Mouse (Mus musculus) Patski (cell line): ENCODE measurements around the gene Rgs11. TPM values are rescaled to one million over a fixed set of nuclear protein-coding genes. Genes with fewer than 3 reads are reported as not detected.

Experiments
- ATAC-seq: fragments of 100-300 bp; one replicate; pipeline ENCODE4 v1.8.0; 2021
- CTCF ChIA-PET: fragments of 350-600 bp; sonication (Branson Sonifier 250); formaldehyde crosslinking; loops from one replicate; lab custom pipeline; 2022; ENCODE audit warnings: inconsistent platforms; lab: Charles Lee
- POLR2A ChIA-PET: fragments of 350-600 bp; sonication (Branson Sonifier 250); formaldehyde crosslinking; loops from one replicate; lab custom pipeline; 2022; ENCODE audit warnings: antibody characterized with exemption, inconsistent platforms; lab: Charles Lee
- DNase-seq: peaks from one replicate; pipeline ENCODE4 v3.0.0-alpha.2; 2011; ENCODE audit warnings: low read depth, low spot score
- H3K27me3 ChIP-seq: fragments of 371-371 bp; one replicate; pipeline ENCODE4 v1.5.1; 2021
- CTCF ChIP-seq: fragments of 100-300 bp; IDR thresholded peaks from one replicate; pipeline ENCODE4 v1.5.1; 2021
- in situ Hi-C: fragments of 300-500 bp; cut with MboI; formaldehyde crosslinking; loops from 3 replicates; pipeline ENCODE4 v1.11.1; 2018; ENCODE audit warnings: low pct_unique_long_range_greater_than_20kb, mixed read lengths
- polyA plus RNA-seq: library from polyadenylated mRNA; unstranded; gene quantifications from one replicate; pipeline ENCODE4 v1.2.3, GENCODE M21; 2021

Rgs11 gene
- polyA plus RNA-seq, 1 experiment from 2014 or later = 0.76 TPM

GRCm38 (mm10) chr17:26244101-26244841 is 41.5 kb downstream of the Rgs11 start, which contains the start of gene Fam234a:
Gene Fam234a, minus strand, starts transcription at chr17:26244242.
- ATAC-seq (peak; percentile 81), DNase-seq (peak; percentile 88)
- in situ Hi-C loops = loop anchor here (5.0 kb wide), 1 partner anchor 122 kb away; the partner anchor contains the start of gene Mrpl28
- CTCF ChIA-PET = interaction anchor here (0.9 to 2.1 kb wide), 9 partner anchors 8 to 208 kb away, joined by 3 to 8 read pairs (median 4); partner anchors contain the start of gene Luc7l
- POLR2A ChIA-PET = interaction anchor here (0.7 kb wide), 1 partner anchor 116 kb away, joined by 3 read pairs; no protein-coding TSS in a partner anchor
- no peak for TF ChIP-seq CTCF
- no peaks in the 10 kb centered on the region for H3K27me3 ChIP-seq

GRCm38 (mm10) chr17:26251886-26252538 is 49.3 kb downstream of the Rgs11 start:
- POLR2A ChIA-PET = interaction anchor here (0.7 kb wide), 2 partner anchors 36 to 257 kb away, joined by 3 to 4 read pairs; no protein-coding TSS in a partner anchor
- ATAC-seq (no peak), DNase-seq (no peak)
- CTCF ChIA-PET = interaction anchor here (2.1 kb wide), 1 partner anchor 9 kb away, joined by 6 read pairs; the partner anchor contains the start of gene Fam234a
- in situ Hi-C loops = no loop called here
- no peaks in the 10 kb centered on the region for H3K27me3 ChIP-seq
- no peak for TF ChIP-seq CTCF

- DNase-seq (no peak), ATAC-seq (peak; percentile 85)
- CTCF ChIA-PET = interaction anchor here (2.1 kb wide), 1 partner anchor 10 kb away, joined by 6 read pairs; the partner anchor contains the start of gene Fam234a
- H3K27me3 ChIP-seq = no peaks in the 10 kb centered on the region
- no peak for TF ChIP-seq CTCF
- POLR2A ChIA-PET = interaction anchor here (0.7 to 1.1 kb wide), 4 partner anchors 11 to 661 kb away, joined by 3 to 4 read pairs (median 4); no protein-coding TSS in a partner anchor
- in situ Hi-C loops = no loop called here
Observed at GRCm38 (mm10) chr17:26252539-26253251, 49.9 kb downstream of the Rgs11 start, which contains the start of gene Luc7l. Gene Luc7l, plus strand, starts transcription at chr17:26252896.

DNA sequence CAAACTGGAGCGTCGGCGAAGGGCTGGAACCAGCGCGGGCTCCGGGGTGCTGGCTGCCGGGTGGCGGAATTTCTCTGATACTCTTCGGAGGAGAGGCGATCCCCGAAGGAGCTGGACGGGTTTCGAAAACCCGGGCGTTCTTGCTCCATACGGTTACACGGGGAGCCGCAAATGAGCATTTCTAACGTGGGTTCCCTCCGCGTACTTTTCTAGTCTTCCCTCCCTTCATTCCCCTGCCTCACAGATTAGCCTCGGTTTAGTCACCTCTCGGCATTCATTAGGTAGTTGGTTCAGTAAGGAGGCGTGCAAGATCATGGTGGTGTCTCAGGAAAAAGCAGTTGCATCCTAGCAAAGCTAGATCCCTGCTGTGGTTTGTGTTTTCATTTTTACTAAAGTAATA is 50.6 kb downstream of the Rgs11 start:
- H3K27me3 ChIP-seq = no peaks in the 10 kb centered on the region
- ChIA-PET POLR2A (interaction anchor here (0.8 to 1.2 kb wide), 4 partner anchors 9 to 660 kb away, joined by 3 to 4 read pairs (median 4); no protein-coding TSS in a partner anchor), CTCF (interaction anchor here (1.1 to 2.1 kb wide), 2 partner anchors 10 to 133 kb away, joined by 3 to 6 read pairs; partner anchors contain the start of gene Fam234a)
- in situ Hi-C loops = no loop called here
- no peak for TF ChIP-seq CTCF
- no peak for DNase-seq
- no peak for ATAC-seq

GRCm38 (mm10) chr17:26255313-26255712 is 52.6 kb downstream of the Rgs11 start:
- POLR2A ChIA-PET = no interaction called here
- ATAC-seq (no peak), DNase-seq (no peak)
- H3K27me3 ChIP-seq = no peaks in the 10 kb centered on the region
- CTCF ChIA-PET = no interaction called here
- TF ChIP-seq CTCF = no peak
- in situ Hi-C loops = no loop called here

Other genes with a start within 250 kb of the Rgs11 start
- 23.7 TPM for gene Capn15, start 217.2 kb upstream of the Rgs11 start, polyA plus RNA-seq
- 35.9 TPM for gene Rab11fip3, start 133.4 kb upstream of the Rgs11 start, polyA plus RNA-seq
- gene Decr2, start 112.6 kb upstream of the Rgs11 start, polyA plus RNA-seq = 42.4 TPM
- 0.31 TPM for gene Nme4, start 107.3 kb upstream of the Rgs11 start, polyA plus RNA-seq
- gene Tmem8, start 89.7 kb upstream of the Rgs11 start, polyA plus RNA-seq = 22.7 TPM
- 118 TPM for gene Mrpl28, start 79.5 kb upstream of the Rgs11 start, polyA plus RNA-seq
- gene Axin1, start 64.3 kb upstream of the Rgs11 start, polyA plus RNA-seq = 71.8 TPM
- gene Pdia2, start 3.9 kb upstream of the Rgs11 start, polyA plus RNA-seq = 0.22 TPM
- gene Arhgdig, start 4.8 kb downstream of the Rgs11 start, polyA plus RNA-seq = 17.0 TPM
- gene Fam234a, start 41.3 kb downstream of the Rgs11 start, polyA plus RNA-seq = 147 TPM
- gene Luc7l, start 49.9 kb downstream of the Rgs11 start, polyA plus RNA-seq = 113 TPM
- gene Neurl1b, start 211.9 kb downstream of the Rgs11 start, polyA plus RNA-seq = 79.6 TPM